Mouse (Mus musculus) heart, postnatal 0 days (tissue): Measurements from ENCODE around the gene Pcnx2.

Experiments used
- CTCF ChIP-seq: IDR thresholded peaks from 2 replicates; pipeline ENCODE4 v1.5.1; 2016; ENCODE audit warnings: antibody characterized with exemption, control low read depth, low read depth
- EP300 ChIP-seq: IDR thresholded peaks from 2 replicates; pipeline ENCODE4 v1.6.1; 2016; ENCODE audit warnings: antibody characterized with exemption, low read depth

- peak; percentile 56 for TF ChIP-seq CTCF
- TF ChIP-seq EP300, result no peak
Observed at GRCm38 (mm10) chr8:125898899-125899298, 782 bp upstream of the Pcnx2 start.
